Mouse (Mus musculus) fibroblast of lung, adult 2 months (primary cell): Measurements from ENCODE around the gene Nr1d1.

ENCODE experiments used
- DNase-seq: peaks from one replicate; pipeline ENCODE4 v3.0.0-alpha.2; 2011; ENCODE audit warnings: low read depth

The Nr1d1 gene

GRCm38 (mm10) chr11:98735111-98735510 lies 40.0 kb downstream of the Nr1d1 start:
- no peak for DNase-seq

GRCm38 (mm10) chr11:98734020-98734419 lies 41.1 kb downstream of the Nr1d1 start:
- DNase-seq = no peak

DNA sequence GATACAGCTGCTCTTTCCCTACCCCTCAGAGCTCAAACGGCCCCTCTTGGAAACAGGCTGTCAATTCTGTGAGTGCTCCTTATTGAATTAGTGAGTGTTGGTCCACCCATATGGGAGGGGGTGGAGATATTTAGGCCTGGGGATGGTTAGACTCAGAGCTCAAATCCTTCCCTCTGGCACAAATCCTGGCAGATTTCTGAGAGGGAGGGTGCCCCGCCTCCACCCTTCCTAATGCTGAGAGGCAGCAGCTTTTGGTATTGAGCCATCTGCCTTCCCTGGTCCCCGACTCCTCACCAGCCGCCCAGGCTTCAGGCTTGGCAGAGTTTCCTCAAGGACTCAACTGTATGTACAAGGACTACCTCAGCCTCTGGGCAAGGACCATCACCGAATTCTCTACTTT lies 44.0 kb downstream of the Nr1d1 start:
- no peak for DNase-seq

GRCm38 (mm10) chr11:98730727-98731126 lies 44.4 kb downstream of the Nr1d1 start:
- DNase-seq = no peak

DNA sequence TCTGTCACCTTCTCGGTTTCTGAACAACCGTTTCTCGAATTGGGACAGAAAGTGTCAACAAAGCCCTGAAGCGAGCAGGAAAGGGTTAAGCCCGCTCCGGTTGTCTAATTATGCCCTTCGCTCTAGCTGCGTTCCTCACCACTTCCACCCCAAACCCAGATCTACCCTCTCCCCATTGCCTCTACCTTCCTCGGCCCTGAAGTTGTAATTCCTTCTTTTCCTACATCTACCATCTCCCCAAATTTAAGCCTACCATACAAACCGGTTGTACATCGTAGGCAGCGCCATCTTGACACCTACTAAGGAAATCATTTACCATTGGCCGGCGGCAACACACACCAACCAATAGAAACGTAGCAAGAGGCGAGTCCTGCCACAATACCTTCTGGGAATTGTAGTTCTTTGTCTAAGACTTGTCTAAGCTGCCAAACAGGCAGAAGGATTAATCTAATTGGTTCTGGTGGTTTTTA lies 46.0 kb downstream of the Nr1d1 start, which contains the start of gene Med24:
TSS of gene Med24 (minus strand) at position 317 of the 470 bp plus-strand sequence.
- peak; percentile 88 for DNase-seq

GRCm38 (mm10) chr11:98725926-98726506 lies 49.1 kb downstream of the Nr1d1 start:
- no peak for DNase-seq

- DNase-seq = no peak
Measured at GRCm38 (mm10) chr11:98723098-98723497, 52.0 kb downstream of the Nr1d1 start.

DNA sequence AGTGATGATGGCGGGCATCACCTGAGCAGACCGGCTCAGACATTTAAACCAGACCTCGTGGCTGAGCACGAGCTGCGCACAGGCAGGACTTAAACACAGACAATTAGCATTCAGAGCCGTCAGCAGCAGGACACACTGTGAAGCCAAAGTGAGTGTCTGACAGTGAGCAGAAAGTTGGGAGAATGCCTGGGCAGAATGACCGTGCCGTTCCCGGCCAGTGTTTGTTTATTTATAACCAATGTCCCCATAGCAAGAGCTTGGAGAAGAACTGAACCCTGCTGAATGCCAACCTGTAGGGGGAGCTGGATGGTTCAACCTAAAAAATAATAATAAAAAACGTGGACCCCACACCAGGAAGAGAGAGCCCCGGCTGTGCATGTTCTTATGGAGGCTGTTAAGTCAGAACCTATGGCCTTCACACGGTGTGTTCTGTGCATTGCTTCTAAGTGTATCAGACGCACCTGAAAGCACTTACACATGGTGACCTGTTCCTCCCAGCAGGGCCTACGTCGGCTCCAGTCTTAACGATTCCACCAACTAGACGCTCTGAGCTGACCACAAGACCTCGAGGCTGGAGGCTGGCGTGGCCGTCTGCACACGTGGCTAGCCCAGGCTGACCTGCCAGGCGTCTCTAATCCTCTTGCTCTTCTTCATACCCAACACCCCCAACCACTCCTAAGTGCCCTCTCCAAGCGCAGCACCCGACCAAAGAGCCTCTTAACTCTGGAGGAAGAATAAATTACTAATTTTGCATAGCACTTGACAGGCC lies 53.5 kb downstream of the Nr1d1 start:
- DNase-seq = peak; percentile 88

- DNase-seq = no peak
Measured at GRCm38 (mm10) chr11:98720756-98721155, 54.4 kb downstream of the Nr1d1 start.
